Mouse (Mus musculus) liver, embryonic 14.5 days (tissue): ENCODE measurements at regions not wholly inside any gene's neighbourhood (a gene's known extent, or its start where the extent isn't known, plus 50 kb on each side); places are given as distances from the start of the nearest gene placed in this dataset.

Experiments
- CTCF ChIP-seq: IDR thresholded peaks from 2 replicates; pipeline ENCODE4 v1.5.1; 2016; ENCODE audit warnings: antibody characterized with exemption, low read depth, control low read depth
- EP300 ChIP-seq: IDR thresholded peaks from 2 replicates; pipeline ENCODE4 v1.6.1; 2016; ENCODE audit warnings: antibody characterized with exemption, low read depth

- TF ChIP-seq CTCF = no peak
- TF ChIP-seq EP300 = no peak
Observed at GRCm38 (mm10) chr12:118754076-118754475, 92.1 kb upstream of the Sp8 start.
